Mouse (Mus musculus) embryonic facial prominence, embryonic 10.5 days (tissue): ENCODE data around the gene Slc18b1. TPM values are rescaled to one million over a fixed set of nuclear protein-coding genes. Genes with fewer than 3 reads are reported as not detected.

ENCODE experiments used
- DNase-seq: peaks from one replicate; pipeline ENCODE4 v3.0.0-alpha.2; 2017; ENCODE audit warnings: low spot score
- H3K27ac ChIP-seq: fragments of 300-500 bp; sonication (generic); replicated peaks from 2 replicates; pipeline ENCODE4 v1.5.1; 2016; ENCODE audit warnings: mild to moderate bottlenecking
- H3K27me3 ChIP-seq: fragments of 300-500 bp; sonication (generic); replicated peaks from 2 replicates; pipeline ENCODE4 v1.6.1; 2016; ENCODE audit warnings: low read depth, mild to moderate bottlenecking; ENCODE audit not compliant: poor library complexity, severe bottlenecking
- H3K36me3 ChIP-seq: fragments of 300-500 bp; sonication (generic); replicated peaks from 2 replicates; pipeline ENCODE4 v1.6.1; 2016; ENCODE audit warnings: mild to moderate bottlenecking, moderate library complexity
- H3K4me1 ChIP-seq: fragments of 300-500 bp; sonication (generic); 2 replicates; pipeline ENCODE4 v1.6.1; 2016
- H3K4me3 ChIP-seq: fragments of 300-500 bp; sonication (generic); 2 replicates; pipeline ENCODE4 v1.5.1; 2016; ENCODE audit warnings: mild to moderate bottlenecking, moderate library complexity
- H3K9me3 ChIP-seq: fragments of 300-500 bp; sonication (generic); 2 replicates; pipeline ENCODE4 v1.6.1; 2016; ENCODE audit warnings: mild to moderate bottlenecking
- WGBS: fragments of 180-500 bp; shearing (Covaris S2); methylation state at CpG from one replicate; pipeline ENCODE4 v1.1.7; 2016; 5-methylcytosine and 5-hydroxymethylcytosine counted together
- polyA plus RNA-seq: library from polyadenylated mRNA; unstranded; fragments of >200 nt; fragmentation: Nextera tagmentation; extraction: Ambion mirVana; gene quantifications from 2 replicates; pipeline ENCODE4 v1.2.1, GENCODE M21; 2016

The Slc18b1 gene
- polyA plus RNA-seq, 1 experiment from 2014 or later: 11.7 TPM

DNA sequence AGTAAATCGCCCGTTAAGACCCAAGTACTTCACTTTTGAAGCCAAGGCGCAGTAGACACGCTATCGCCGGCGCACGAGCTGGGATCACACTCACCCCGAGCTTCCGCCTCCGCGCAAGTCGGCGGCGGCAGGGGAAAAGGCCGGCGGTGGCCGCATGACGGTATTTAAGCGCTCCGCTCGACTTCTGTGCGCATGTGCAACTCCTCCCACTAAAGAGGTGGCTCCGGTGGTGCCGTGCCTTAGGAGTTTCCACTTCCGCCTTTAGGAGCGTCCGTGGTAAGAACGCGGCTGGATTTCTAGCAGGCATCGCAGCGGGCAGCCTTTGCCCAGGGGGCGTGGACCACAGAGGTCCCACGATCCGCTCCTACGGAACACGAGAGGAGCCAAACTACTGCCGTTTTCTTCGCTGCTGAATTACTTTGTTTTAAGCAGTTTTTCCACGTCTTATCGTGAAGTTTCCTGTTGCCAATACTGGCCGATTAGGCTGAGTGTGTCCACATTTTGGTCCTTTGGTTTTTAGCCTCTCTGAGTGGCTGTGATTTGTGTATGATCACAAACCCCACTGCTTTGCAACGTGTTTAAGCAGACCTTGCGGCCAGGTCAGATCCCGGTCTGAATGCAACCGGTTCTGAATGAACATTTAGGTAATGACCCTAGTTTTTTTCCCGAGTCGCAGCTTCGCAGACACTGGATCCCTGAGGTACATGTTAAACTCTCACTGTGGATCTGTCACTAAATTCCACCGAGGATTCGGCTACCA lies 9.5 kb upstream of the Slc18b1 start, which contains the start of gene Rps12:
Rps12 (minus strand) TSS at position 214 of the 760 bp plus-strand sequence.
- H3K4me3 ChIP-seq: peak within 1 kb of the TSS; percentile 82
- no peaks in the 10 kb centered on the region for H3K27me3 ChIP-seq
- H3K4me1 ChIP-seq: peaks cover 24% of the 10 kb centered on the region
- H3K36me3 ChIP-seq: peaks cover 42% of the 10 kb centered on the region
- under 1% methylated on average over 51 of the region's 51 CpGs for WGBS
- H3K27ac ChIP-seq: peak within 1 kb of the TSS; percentile 91
- peak; percentile 98 for DNase-seq
- no peaks in the 10 kb centered on the region for H3K9me3 ChIP-seq

DNA sequence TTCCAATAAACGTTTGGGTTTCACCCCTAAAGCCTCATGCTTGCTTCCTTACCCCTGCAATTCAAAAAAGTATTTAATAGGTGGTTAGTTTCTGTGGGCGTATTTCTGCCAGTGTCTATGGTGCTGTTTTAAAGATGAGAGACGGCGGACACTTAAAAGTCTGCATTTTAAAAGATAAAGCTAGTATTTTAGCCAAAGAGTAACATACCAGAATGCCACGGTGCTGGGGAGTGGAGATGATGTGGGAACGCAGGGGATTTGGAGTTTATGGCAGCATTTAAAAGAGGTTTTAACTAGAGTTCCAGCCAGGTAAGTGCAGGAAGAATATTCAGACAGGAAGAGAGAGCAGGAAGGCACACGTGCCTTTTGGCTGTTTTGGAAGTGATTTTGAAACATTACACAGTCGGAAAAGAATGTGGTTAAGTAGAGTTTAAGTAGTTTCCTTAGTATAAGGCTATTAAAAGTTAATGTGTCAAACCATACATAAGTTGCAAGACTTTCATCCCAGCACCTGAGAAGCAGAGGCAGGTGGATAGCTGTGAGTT lies 8.7 kb upstream of the Slc18b1 start:
- Histone ChIP-seq H3K4me1 (peaks cover 24% of the 10 kb centered on the region), H3K27ac (peak overlapping the region; percentile 91), H3K9me3 (no peaks in the 10 kb centered on the region), H3K36me3 (peaks cover 33% of the 10 kb centered on the region), H3K27me3 (no peaks in the 10 kb centered on the region), H3K4me3 (peak overlapping the region; percentile 82)
- DNase-seq: no peak
- 15% methylated on average over 8 of the region's 8 CpGs for WGBS

GRCm38 (mm10) chr10:23795871-23796520 lies 790 bp upstream of the Slc18b1 start:
- H3K4me3 ChIP-seq: peak overlapping the region; percentile 73
- no peak overlapping the region for H3K27ac ChIP-seq
- peaks cover 26% of the 10 kb centered on the region for H3K4me1 ChIP-seq
- peaks cover 2% of the 10 kb centered on the region; the same call in 1 of the 2 replicates for H3K36me3 ChIP-seq
- WGBS: 66% methylated on average over 9 of the region's 9 CpGs
- H3K27me3 ChIP-seq: no peaks in the 10 kb centered on the region
- DNase-seq: no peak
- no peaks in the 10 kb centered on the region for H3K9me3 ChIP-seq

- no peak for DNase-seq
- H3K4me3 ChIP-seq: peak overlapping the region; percentile 73
- H3K36me3 ChIP-seq: peaks cover 11% of the 10 kb centered on the region; the same call in 1 of the 2 replicates
- no peaks in the 10 kb centered on the region for H3K27me3 ChIP-seq
- no peak overlapping the region for H3K27ac ChIP-seq
- 13% methylated on average over 3 of the region's 3 CpGs for WGBS
- H3K4me1 ChIP-seq: peaks cover 26% of the 10 kb centered on the region
- H3K9me3 ChIP-seq: no peaks in the 10 kb centered on the region
These were observed 820 bp downstream of the Slc18b1 start for GRCm38 (mm10) chr10:23797606-23798005.

DNA sequence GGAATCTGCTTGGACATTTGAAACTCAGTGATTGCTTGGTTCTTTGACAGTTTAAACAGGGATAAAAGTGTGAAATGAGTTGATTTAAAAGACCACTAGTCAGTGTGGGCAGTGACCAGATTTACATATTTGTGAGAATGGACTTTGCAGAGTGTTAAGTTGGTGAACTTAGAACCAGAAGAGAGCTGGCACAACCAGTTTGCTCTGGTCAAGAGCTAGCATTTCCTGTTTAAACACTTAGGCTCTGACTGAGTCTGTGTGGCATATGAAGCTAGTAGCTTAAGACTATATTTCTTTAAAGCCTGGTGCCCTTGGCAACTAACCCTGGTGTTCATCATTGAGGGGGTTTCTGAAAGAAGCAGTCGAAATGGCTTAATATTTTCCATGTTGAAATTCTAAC lies 1.4 kb downstream of the Slc18b1 start:
- peak overlapping the region; percentile 73; the same call in 1 of the 2 replicates for H3K4me3 ChIP-seq
- H3K36me3 ChIP-seq: peaks cover 11% of the 10 kb centered on the region; the same call in 1 of the 2 replicates
- 95% methylated on average over 1 of the region's 1 CpGs for WGBS
- H3K27me3 ChIP-seq: no peaks in the 10 kb centered on the region
- no peak overlapping the region; the same call in 1 of the 2 replicates for H3K27ac ChIP-seq
- H3K9me3 ChIP-seq: no peaks in the 10 kb centered on the region
- peaks cover 26% of the 10 kb centered on the region for H3K4me1 ChIP-seq
- DNase-seq: no peak

GRCm38 (mm10) chr10:23799933-23800332 lies 3.1 kb downstream of the Slc18b1 start:
- whole genome bisulfite sequencing: 17% methylated on average over 3 of the region's 3 CpGs
- no peak for DNase-seq
- Histone ChIP-seq H3K36me3 (peaks cover 19% of the 10 kb centered on the region), H3K4me1 (peaks cover 26% of the 10 kb centered on the region), H3K27me3 (no peaks in the 10 kb centered on the region), H3K27ac (no peak overlapping the region), H3K9me3 (no peaks in the 10 kb centered on the region), H3K4me3 (no peak overlapping the region)

DNA sequence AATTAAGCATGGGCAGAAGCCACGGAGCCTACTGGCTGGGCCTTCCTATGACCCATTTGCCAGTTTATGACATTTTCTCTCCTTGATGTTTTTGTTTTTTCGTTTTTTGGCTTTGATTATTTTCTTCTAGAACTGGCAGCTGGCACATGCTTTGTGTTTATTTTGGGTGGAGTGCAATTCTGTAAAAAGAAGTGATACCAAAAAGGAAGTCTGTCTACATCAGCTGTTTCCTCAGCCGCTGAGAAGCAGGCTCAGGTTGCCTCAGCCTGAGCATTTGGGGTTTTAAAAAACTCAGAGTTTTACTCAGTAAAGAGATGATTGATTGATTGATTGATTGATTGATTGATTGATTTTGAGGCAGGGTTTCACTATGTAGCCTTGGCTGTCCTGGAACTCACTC lies 6.1 kb downstream of the Slc18b1 start:
- no peak overlapping the region for H3K4me3 ChIP-seq
- DNase-seq: no peak
- H3K36me3 ChIP-seq: peaks cover 37% of the 10 kb centered on the region
- no peaks in the 10 kb centered on the region for H3K9me3 ChIP-seq
- peaks cover 11% of the 10 kb centered on the region for H3K4me1 ChIP-seq
- no peak overlapping the region for H3K27ac ChIP-seq
- 71% methylated on average over 3 of the region's 3 CpGs for WGBS
- no peaks in the 10 kb centered on the region for H3K27me3 ChIP-seq

GRCm38 (mm10) chr10:23804665-23805064 lies 7.9 kb downstream of the Slc18b1 start:
- no peak for DNase-seq
- WGBS: 66% methylated on average over 3 of the region's 3 CpGs
- no peak overlapping the region for H3K27ac ChIP-seq
- peaks cover 42% of the 10 kb centered on the region for H3K36me3 ChIP-seq
- H3K9me3 ChIP-seq: no peaks in the 10 kb centered on the region
- peaks cover 6% of the 10 kb centered on the region for H3K4me1 ChIP-seq
- no peaks in the 10 kb centered on the region for H3K27me3 ChIP-seq
- no peak overlapping the region for H3K4me3 ChIP-seq

DNA sequence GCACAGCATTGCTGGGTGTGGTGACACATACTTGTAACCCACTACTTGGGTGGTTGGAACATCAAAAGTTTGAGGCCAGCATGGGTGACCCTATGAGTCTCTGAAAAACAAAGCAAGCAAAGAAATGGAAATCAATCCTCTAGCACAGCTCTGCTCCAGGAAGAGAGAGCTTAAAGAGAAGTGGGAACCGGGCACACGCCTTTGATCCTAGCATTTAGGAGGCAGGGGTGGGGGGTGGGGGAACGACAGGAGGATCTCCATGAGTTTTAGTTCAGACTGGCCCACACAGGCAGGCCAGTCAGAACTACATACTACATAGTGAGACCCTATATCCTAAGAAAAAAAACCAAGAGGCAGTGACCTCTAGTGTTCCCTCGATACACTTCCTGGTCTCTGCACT lies 9.4 kb downstream of the Slc18b1 start:
- Histone ChIP-seq H3K27me3 (no peaks in the 10 kb centered on the region), H3K36me3 (peaks cover 38% of the 10 kb centered on the region), H3K9me3 (no peaks in the 10 kb centered on the region), H3K27ac (no peak overlapping the region), H3K4me1 (no peaks in the 10 kb centered on the region), H3K4me3 (no peak overlapping the region)
- peak; percentile 22 for DNase-seq
- WGBS: 30% methylated on average over 4 of the region's 4 CpGs

GRCm38 (mm10) chr10:23811635-23812437 lies 15.1 kb downstream of the Slc18b1 start:
- WGBS: 76% methylated on average over 10 of the region's 12 CpGs
- Histone ChIP-seq H3K36me3 (peaks cover 17% of the 10 kb centered on the region; the same call in 1 of the 2 replicates), H3K9me3 (no peaks in the 10 kb centered on the region)

DNA sequence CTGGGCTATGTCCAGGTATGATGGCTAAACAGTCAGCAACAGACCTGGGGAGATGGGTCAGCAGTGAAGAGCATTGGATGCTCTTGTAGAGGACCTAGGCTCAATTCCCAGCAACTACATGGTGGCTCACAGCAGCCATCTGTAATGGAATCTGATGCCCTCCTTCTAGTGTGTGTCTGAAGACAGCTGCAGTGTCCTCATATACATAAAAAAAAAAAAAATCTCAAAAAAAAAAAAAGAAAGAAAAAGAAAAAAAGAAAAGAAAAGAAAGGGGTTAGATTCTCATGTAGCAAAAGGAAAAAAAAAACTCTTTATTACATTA lies 15.6 kb downstream of the Slc18b1 start:
- no peak overlapping the region for H3K27ac ChIP-seq
- no peaks in the 10 kb centered on the region for H3K9me3 ChIP-seq
- peaks cover 16% of the 10 kb centered on the region; the same call in 1 of the 2 replicates for H3K36me3 ChIP-seq
- H3K4me3 ChIP-seq: no peak overlapping the region
- no peaks in the 10 kb centered on the region for H3K27me3 ChIP-seq
- no peaks in the 10 kb centered on the region for H3K4me1 ChIP-seq
- DNase-seq: no peak

More at GRCm38 (mm10) chr10:23811635-23812437, 15.1 kb downstream of the Slc18b1 start:
- Histone ChIP-seq H3K27ac (no peak overlapping the region), H3K4me1 (no peaks in the 10 kb centered on the region), H3K27me3 (no peaks in the 10 kb centered on the region), H3K4me3 (no peak overlapping the region)
- peak; percentile 67 for DNase-seq
